Mouse (Mus musculus): Measurements from ENCODE around the gene Ntmt1. TPM values are rescaled to one million over a fixed set of nuclear protein-coding genes. Genes with fewer than 3 reads are reported as not detected.

Ntmt1 gene
- polyA plus RNA-seq, 1 experiment, result 36.9 TPM

GRCm38 (mm10) chr2:30833644-30834043 lies 26.0 kb downstream of the Ntmt1 start:
- TF ChIP-seq GATA1 (IDR thresholded peaks at IDR 0.05; ENCODE audit: borderline replicate concordance, low read length), result no peak
- TF ChIP-seq FLI1 (IDR thresholded peaks at IDR 0.05; ENCODE audit: low read length), result no peak
- Histone ChIP-seq H3K27me3 (replicated peaks) (peaks cover 72% of the 10 kb centered on the region), H3K4me1 (peaks cover 12% of the 10 kb centered on the region), H3K4me3 (replicated peaks) (no peak overlapping the region), H3K36me3 (replicated peaks; ENCODE audit: low read length) (no peaks in the 10 kb centered on the region), H3K9me3 (no peaks in the 10 kb centered on the region)

GRCm38 (mm10) chr2:30834373-30835022 lies 26.9 kb downstream of the Ntmt1 start, which contains the start of gene Prrx2:
Prrx2 (plus strand) TSS chr2:30834972.
- Histone ChIP-seq H3K9me3 (no peaks in the 10 kb centered on the region), H3K4me3 (replicated peaks) (no peak within 1 kb of the TSS), H3K4me1 (peaks cover 7% of the 10 kb centered on the region), H3K27me3 (replicated peaks) (peaks cover 78% of the 10 kb centered on the region), H3K36me3 (replicated peaks; ENCODE audit: low read length) (no peaks in the 10 kb centered on the region)
- TF ChIP-seq GATA1 (IDR thresholded peaks at IDR 0.05; ENCODE audit: borderline replicate concordance, low read length), result no peak
- no peak for TF ChIP-seq FLI1 (IDR thresholded peaks at IDR 0.05; ENCODE audit: low read length)

- Histone ChIP-seq H3K36me3 (replicated peaks; ENCODE audit: low read length) (no peaks in the 10 kb centered on the region), H3K4me3 (replicated peaks) (no peak overlapping the region), H3K4me1 (peaks cover 7% of the 10 kb centered on the region), H3K9me3 (no peaks in the 10 kb centered on the region), H3K27me3 (replicated peaks) (peaks cover 80% of the 10 kb centered on the region)
- TF ChIP-seq GATA1 (IDR thresholded peaks at IDR 0.05; ENCODE audit: borderline replicate concordance, low read length), result no peak
- no peak for TF ChIP-seq FLI1 (IDR thresholded peaks at IDR 0.05; ENCODE audit: low read length)
Measured at GRCm38 (mm10) chr2:30836238-30836990, 28.8 kb downstream of the Ntmt1 start.

- H3K27me3 ChIP-seq (replicated peaks), result peaks cover 83% of the 10 kb centered on the region
- TF ChIP-seq GATA1 (IDR thresholded peaks at IDR 0.05; ENCODE audit: borderline replicate concordance, low read length), result no peak
- TF ChIP-seq FLI1 (IDR thresholded peaks at IDR 0.05; ENCODE audit: low read length), result no peak
- no peak overlapping the region for H3K4me3 ChIP-seq (replicated peaks)
- H3K36me3 ChIP-seq (replicated peaks; ENCODE audit: low read length), result no peaks in the 10 kb centered on the region
- H3K9me3 ChIP-seq, result no peaks in the 10 kb centered on the region
- peaks cover 15% of the 10 kb centered on the region for H3K4me1 ChIP-seq
Measured at GRCm38 (mm10) chr2:30842615-30843014, 35.0 kb downstream of the Ntmt1 start.

- Histone ChIP-seq H3K36me3 (replicated peaks; ENCODE audit: low read length) (no peaks in the 10 kb centered on the region), H3K4me1 (peaks cover 16% of the 10 kb centered on the region), H3K27me3 (replicated peaks) (peaks cover 84% of the 10 kb centered on the region), H3K9me3 (no peaks in the 10 kb centered on the region), H3K4me3 (replicated peaks) (peak overlapping the region; percentile 46)
- TF ChIP-seq GATA1 (IDR thresholded peaks at IDR 0.05; ENCODE audit: borderline replicate concordance, low read length), result no peak
- TF ChIP-seq FLI1 (IDR thresholded peaks at IDR 0.05; ENCODE audit: low read length), result no peak
Measured at GRCm38 (mm10) chr2:30845152-30846070, 37.8 kb downstream of the Ntmt1 start.

- peaks cover 90% of the 10 kb centered on the region for H3K27me3 ChIP-seq (replicated peaks)
- no peak overlapping the region for H3K4me3 ChIP-seq (replicated peaks)
- TF ChIP-seq FLI1 (IDR thresholded peaks at IDR 0.05; ENCODE audit: low read length) (no peak), GATA1 (IDR thresholded peaks at IDR 0.05; ENCODE audit: borderline replicate concordance, low read length) (no peak)
- no peaks in the 10 kb centered on the region for H3K36me3 ChIP-seq (replicated peaks; ENCODE audit: low read length)
- peaks cover 16% of the 10 kb centered on the region for H3K4me1 ChIP-seq
- no peaks in the 10 kb centered on the region for H3K9me3 ChIP-seq
Measured at GRCm38 (mm10) chr2:30846236-30846635, 38.6 kb downstream of the Ntmt1 start.

GRCm38 (mm10) chr2:30846723-30847122 lies 39.1 kb downstream of the Ntmt1 start:
- TF ChIP-seq FLI1 (IDR thresholded peaks at IDR 0.05; ENCODE audit: low read length) (no peak), GATA1 (IDR thresholded peaks at IDR 0.05; ENCODE audit: borderline replicate concordance, low read length) (no peak)
- Histone ChIP-seq H3K36me3 (replicated peaks; ENCODE audit: low read length) (no peaks in the 10 kb centered on the region), H3K27me3 (replicated peaks) (peaks cover 90% of the 10 kb centered on the region), H3K4me3 (replicated peaks) (no peak overlapping the region), H3K9me3 (no peaks in the 10 kb centered on the region), H3K4me1 (peaks cover 16% of the 10 kb centered on the region)

GRCm38 (mm10) chr2:30848184-30848583 lies 40.6 kb downstream of the Ntmt1 start:
- Histone ChIP-seq H3K4me3 (replicated peaks) (no peak overlapping the region), H3K4me1 (peaks cover 26% of the 10 kb centered on the region), H3K9me3 (no peaks in the 10 kb centered on the region), H3K36me3 (replicated peaks; ENCODE audit: low read length) (no peaks in the 10 kb centered on the region), H3K27me3 (replicated peaks) (peaks cover 93% of the 10 kb centered on the region)
- no peak for TF ChIP-seq GATA1 (IDR thresholded peaks at IDR 0.05; ENCODE audit: borderline replicate concordance, low read length)
- TF ChIP-seq FLI1 (IDR thresholded peaks at IDR 0.05; ENCODE audit: low read length), result no peak

- H3K4me3 ChIP-seq (replicated peaks), result no peak overlapping the region
- no peak for TF ChIP-seq GATA1 (IDR thresholded peaks at IDR 0.05; ENCODE audit: borderline replicate concordance, low read length)
- TF ChIP-seq FLI1 (IDR thresholded peaks at IDR 0.05; ENCODE audit: low read length), result no peak
- H3K9me3 ChIP-seq, result no peaks in the 10 kb centered on the region
- peaks cover 20% of the 10 kb centered on the region for H3K4me1 ChIP-seq
- no peaks in the 10 kb centered on the region for H3K36me3 ChIP-seq (replicated peaks; ENCODE audit: low read length)
- peaks cover 90% of the 10 kb centered on the region for H3K27me3 ChIP-seq (replicated peaks)
Measured at GRCm38 (mm10) chr2:30850581-30850980, 43.0 kb downstream of the Ntmt1 start.
